Mouse (Mus musculus) hindbrain, embryonic 11.5 days (tissue): Measurements from ENCODE around the gene Wasf2. TPM values are rescaled to one million over a fixed set of nuclear protein-coding genes. Genes with fewer than 3 reads are reported as not detected.

Experiments
- ATAC-seq: fragments of 200-750 bp; cut with Nextera tagmentation; 2 replicates; pipeline ENCODE4 v1.8.0; 2017; ENCODE audit warnings: mild to moderate bottlenecking, moderate TSS enrichment, moderate library complexity; ENCODE audit not compliant: low FRiP score
- DNase-seq: peaks from one replicate; pipeline ENCODE4 v3.0.0-alpha.2; 2015; ENCODE audit warnings: low spot score
- H3K27ac ChIP-seq: fragments of 300-500 bp; sonication (generic); 2 replicates; pipeline ENCODE4 v1.5.1; 2014; ENCODE audit warnings: mild to moderate bottlenecking, low read depth, low read length
- H3K27me3 ChIP-seq: fragments of 300-500 bp; sonication (generic); 2 replicates; pipeline ENCODE4 v1.6.1; 2014; ENCODE audit warnings: mild to moderate bottlenecking, low read length, moderate library complexity, mixed read lengths; ENCODE audit not compliant: control insufficient read depth, insufficient read depth
- H3K36me3 ChIP-seq: fragments of 300-500 bp; sonication (generic); 2 replicates; pipeline ENCODE4 v1.6.1; 2014; ENCODE audit warnings: mild to moderate bottlenecking, low read length, moderate library complexity, mixed read lengths; ENCODE audit not compliant: control insufficient read depth, insufficient read depth
- H3K4me1 ChIP-seq: fragments of 300-500 bp; sonication (generic); replicated peaks from 2 replicates; pipeline ENCODE4 v1.6.1; 2014; ENCODE audit warnings: low read length, mixed read lengths; ENCODE audit not compliant: control insufficient read depth, insufficient read depth
- H3K4me2 ChIP-seq: fragments of 300-500 bp; sonication (generic); replicated peaks from 2 replicates; pipeline ENCODE4 v1.6.1; 2014; ENCODE audit warnings: mild to moderate bottlenecking, low read depth, low read length
- H3K4me3 ChIP-seq: fragments of 300-500 bp; sonication (generic); 2 replicates; pipeline ENCODE4 v1.5.1; 2014; ENCODE audit warnings: low read depth, low read length
- H3K9ac ChIP-seq: fragments of 300-500 bp; sonication (generic); 2 replicates; pipeline ENCODE4 v1.6.1; 2014; ENCODE audit warnings: low read depth, low read length
- H3K9me3 ChIP-seq: fragments of 300-500 bp; sonication (generic); 2 replicates; pipeline ENCODE4 v1.6.1; 2016; ENCODE audit warnings: low read length; ENCODE audit not compliant: control insufficient read depth
- WGBS: fragments of 180-500 bp; shearing (Covaris S2); extraction: QIAGEN DNeasy Blood & Tissue Kit; methylation state at CpG from one replicate; pipeline ENCODE4 v1.1.7; 2014; 5-methylcytosine and 5-hydroxymethylcytosine counted together
- polyA plus RNA-seq: library from polyadenylated mRNA; unstranded; fragments of >200 nt; fragmentation: Nextera tagmentation; extraction: Ambion mirVana; gene quantifications from 2 replicates; pipeline ENCODE4 v1.2.1, GENCODE M21; 2014

Gene Wasf2
- polyA plus RNA-seq, 1 experiment from 2014 or later = 58.4 TPM

- Histone ChIP-seq H3K27ac (no peak overlapping the region; the same call in 1 of the 2 replicates), H3K4me2 (no peak overlapping the region), H3K4me1 (no peaks in the 10 kb centered on the region), H3K4me3 (no peak overlapping the region), H3K9ac (no peak overlapping the region), H3K36me3 (no peaks in the 10 kb centered on the region), H3K9me3 (no peaks in the 10 kb centered on the region), H3K27me3 (no peaks in the 10 kb centered on the region)
- DNase-seq (no peak), ATAC-seq (no peak)
- 64% methylated on average over 8 of the region's 8 CpGs for WGBS
These were observed 99.3 kb downstream of the Wasf2 start for GRCm38 (mm10) chr4:133229582-133229981.

- ATAC-seq (no peak), DNase-seq (no peak)
- Histone ChIP-seq H3K36me3 (no peaks in the 10 kb centered on the region), H3K9me3 (no peaks in the 10 kb centered on the region), H3K27me3 (no peaks in the 10 kb centered on the region), H3K9ac (no peak overlapping the region), H3K4me2 (no peak overlapping the region), H3K4me3 (no peak overlapping the region), H3K4me1 (no peaks in the 10 kb centered on the region), H3K27ac (no peak overlapping the region)
- 42% methylated on average over 10 of the region's 10 CpGs for WGBS
These were observed 103.1 kb downstream of the Wasf2 start for GRCm38 (mm10) chr4:133233285-133233976.

GRCm38 (mm10) chr4:133234771-133235170 lies 104.5 kb downstream of the Wasf2 start:
- H3K9ac ChIP-seq = no peak overlapping the region
- no peaks in the 10 kb centered on the region for H3K36me3 ChIP-seq
- no peaks in the 10 kb centered on the region for H3K4me1 ChIP-seq
- no peak overlapping the region for H3K27ac ChIP-seq
- no peaks in the 10 kb centered on the region for H3K9me3 ChIP-seq
- 56% methylated on average over 5 of the region's 5 CpGs for WGBS
- no peak overlapping the region for H3K4me3 ChIP-seq
- no peak overlapping the region for H3K4me2 ChIP-seq
- no peak for ATAC-seq
- H3K27me3 ChIP-seq = peaks cover 2% of the 10 kb centered on the region
- no peak for DNase-seq

- no peak for DNase-seq
These were observed 105.1 kb downstream of the Wasf2 start for GRCm38 (mm10) chr4:133235415-133235814.

DNA sequence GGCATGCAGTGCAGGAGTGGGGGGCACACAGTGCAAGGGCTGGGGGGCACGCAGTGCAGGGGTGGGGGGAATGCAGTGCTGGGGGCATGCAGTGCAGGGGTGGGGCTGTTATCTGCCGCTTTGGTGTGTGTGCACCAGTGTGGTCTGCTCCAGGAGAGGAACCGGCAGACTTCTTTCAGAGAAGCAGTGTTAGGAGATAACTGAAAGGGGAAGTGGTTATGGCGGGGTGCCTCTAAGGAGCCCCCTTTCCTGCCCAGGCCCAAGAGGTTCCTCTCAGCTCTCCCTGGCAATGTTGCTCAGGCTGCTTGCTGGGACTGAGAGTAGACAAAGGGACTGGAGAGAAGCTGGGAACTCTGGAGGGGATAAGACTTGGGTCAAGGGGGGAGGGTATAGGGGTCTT lies 107.6 kb downstream of the Wasf2 start:
- H3K9ac ChIP-seq = no peak overlapping the region
- no peaks in the 10 kb centered on the region for H3K4me1 ChIP-seq
- H3K9me3 ChIP-seq = no peaks in the 10 kb centered on the region
- H3K4me3 ChIP-seq = no peak overlapping the region
- ATAC-seq = no peak
- no peaks in the 10 kb centered on the region for H3K36me3 ChIP-seq
- no peak overlapping the region for H3K4me2 ChIP-seq
- peaks cover 21% of the 10 kb centered on the region for H3K27me3 ChIP-seq
- no peak overlapping the region for H3K27ac ChIP-seq
- no peak for DNase-seq
- 86% methylated on average over 4 of the region's 4 CpGs for WGBS

More at GRCm38 (mm10) chr4:133235415-133235814, 105.1 kb downstream of the Wasf2 start:
- Histone ChIP-seq H3K4me3 (no peak overlapping the region), H3K27ac (no peak overlapping the region), H3K27me3 (peaks cover 8% of the 10 kb centered on the region), H3K36me3 (no peaks in the 10 kb centered on the region), H3K9me3 (no peaks in the 10 kb centered on the region), H3K4me2 (no peak overlapping the region), H3K9ac (no peak overlapping the region), H3K4me1 (no peaks in the 10 kb centered on the region)
- WGBS = 84% methylated on average over 5 of the region's 5 CpGs
- ATAC-seq = no peak

GRCm38 (mm10) chr4:133240490-133240921 lies 110.2 kb downstream of the Wasf2 start, which contains the start of gene Map3k6:
Map3k6 (plus strand) TSS chr4:133240818.
- H3K4me1 ChIP-seq = no peaks in the 10 kb centered on the region
- peaks cover 25% of the 10 kb centered on the region for H3K27me3 ChIP-seq
- H3K4me3 ChIP-seq = peak within 1 kb of the TSS; percentile 39
- peak within 1 kb of the TSS; percentile 35; the same call in 1 of the 2 replicates for H3K9ac ChIP-seq
- no peaks in the 10 kb centered on the region for H3K9me3 ChIP-seq
- peak; percentile 32; the same call in 1 of the 2 replicates for ATAC-seq
- DNase-seq = peak; percentile 32
- WGBS = 2% methylated on average over 16 of the region's 16 CpGs
- H3K27ac ChIP-seq = 0 out of 2 replicates have a peak within 1 kb of the TSS, but pooled peaks have one; percentile 17
- peak within 1 kb of the TSS; percentile 72 for H3K4me2 ChIP-seq
- H3K36me3 ChIP-seq = no peaks in the 10 kb centered on the region

DNA sequence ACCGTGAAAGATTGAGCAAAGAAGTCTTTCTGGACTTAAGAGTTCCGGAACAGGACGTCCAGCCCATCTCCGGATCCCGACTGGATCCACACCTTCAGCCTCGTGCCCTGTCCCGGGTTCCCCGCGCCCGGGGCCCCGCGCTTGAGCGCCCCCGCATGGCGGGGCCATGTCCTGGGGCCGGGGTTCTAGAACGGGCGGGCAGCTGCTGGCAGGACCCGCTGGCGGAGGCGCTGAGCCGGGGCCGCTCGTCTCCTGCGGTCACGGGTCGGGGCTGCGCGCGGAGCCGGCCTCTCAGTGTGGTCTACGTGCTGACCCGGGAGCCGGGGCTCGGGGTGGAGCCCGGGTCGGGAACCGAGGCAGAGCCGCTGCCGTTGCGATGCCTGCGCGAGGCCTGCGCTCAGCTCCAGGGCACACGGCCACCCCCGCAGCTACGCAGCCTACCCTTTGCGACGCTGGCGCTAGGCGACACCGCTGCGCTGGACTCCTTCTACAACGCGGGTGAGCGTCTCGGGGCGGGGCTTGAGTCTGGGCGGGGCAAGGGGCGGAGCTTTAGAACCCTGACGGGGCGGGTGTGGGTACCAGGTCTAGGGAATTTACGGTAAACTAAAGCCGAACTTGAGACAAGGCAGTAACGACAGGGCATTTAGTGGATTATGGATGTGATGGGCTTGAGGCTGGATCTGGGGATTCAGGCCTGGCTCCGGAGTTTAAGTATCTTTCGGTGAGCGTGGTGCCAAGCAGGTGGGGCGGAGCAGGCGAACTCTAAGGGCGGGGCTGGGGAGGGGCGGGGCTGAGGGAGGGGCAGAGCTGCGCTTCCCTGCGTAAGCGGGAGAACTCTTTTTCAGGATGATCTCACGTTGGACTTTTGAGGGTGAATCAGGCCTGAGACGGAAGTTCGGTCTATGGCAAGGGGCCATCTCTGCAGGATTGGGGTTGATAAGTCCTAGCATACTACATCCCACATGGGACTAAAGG lies 110.9 kb downstream of the Wasf2 start:
- Histone ChIP-seq H3K4me2 (peak overlapping the region; percentile 72), H3K9ac (peak overlapping the region; percentile 35; the same call in 1 of the 2 replicates), H3K4me1 (no peaks in the 10 kb centered on the region), H3K9me3 (no peaks in the 10 kb centered on the region), H3K27ac (0 out of 2 replicates have a peak overlapping the region, but pooled peaks have one; percentile 17), H3K36me3 (no peaks in the 10 kb centered on the region), H3K27me3 (peaks cover 25% of the 10 kb centered on the region), H3K4me3 (peak overlapping the region; percentile 39)
- under 1% methylated on average over 72 of the region's 78 CpGs for WGBS
- DNase-seq = peak; percentile 92
- peak; percentile 90 for ATAC-seq

DNA sequence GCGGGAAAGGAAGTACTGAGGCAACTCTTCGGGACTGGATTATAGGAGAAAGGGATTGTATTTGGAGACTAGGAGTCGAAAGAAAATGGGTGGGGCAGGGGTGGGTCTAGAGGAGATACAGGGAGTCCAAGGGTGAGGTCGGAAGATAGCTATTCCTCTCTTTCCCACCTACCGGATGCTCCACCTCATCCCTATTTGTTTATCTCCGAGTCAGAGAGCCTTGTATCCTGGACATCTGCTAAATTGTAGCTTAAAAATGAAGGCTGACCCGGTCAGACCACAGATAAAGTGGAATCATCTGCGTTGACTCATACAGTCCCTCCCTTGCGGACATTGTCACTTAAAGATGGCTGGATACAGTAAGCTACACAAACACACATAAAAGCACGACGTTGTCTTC lies 111.6 kb downstream of the Wasf2 start:
- H3K4me3 ChIP-seq = 0 out of 2 replicates have a peak overlapping the region, but pooled peaks have one; percentile 39
- H3K4me1 ChIP-seq = no peaks in the 10 kb centered on the region
- 38% methylated on average over 11 of the region's 11 CpGs for WGBS
- peaks cover 28% of the 10 kb centered on the region for H3K27me3 ChIP-seq
- H3K9ac ChIP-seq = no peak overlapping the region
- ATAC-seq (no peak), DNase-seq (no peak)
- no peaks in the 10 kb centered on the region for H3K9me3 ChIP-seq
- H3K36me3 ChIP-seq = no peaks in the 10 kb centered on the region
- peak overlapping the region; percentile 72 for H3K4me2 ChIP-seq
- H3K27ac ChIP-seq = no peak overlapping the region
